Mouse (Mus musculus): ENCODE results near the gene Far2. TPM values are rescaled to one million over a fixed set of nuclear protein-coding genes. Genes with fewer than 3 reads are reported as not detected.
"Not testable (repeated sequence)": the region's sequence is repeated elsewhere in the genome, so short reads cannot be mapped to it uniquely, and the experiment has no call there.

Far2 gene
- polyA plus RNA-seq, 1 experiment: 0.14 TPM

GRCm38 (mm10) chr6:148117696-148118095, 70.6 kb downstream of the Far2 start:
- Histone ChIP-seq H3K27me3 (ENCODE audit: control insufficient read depth, insufficient read depth, insufficient read length) (no peaks in the 10 kb centered on the region), H3ac (ENCODE audit: control insufficient read depth, insufficient read length) (no peak overlapping the region), H3K36me3 (ENCODE audit: control insufficient read depth, insufficient read depth) (no peaks in the 10 kb centered on the region), H3K4me3 (no peak overlapping the region), H3K79me2 (ENCODE audit: control insufficient read depth, insufficient read depth) (no peaks in the 10 kb centered on the region), H3K4me2 (ENCODE audit: low read depth) (no peak overlapping the region)
- TF ChIP-seq MYOD1 (IDR thresholded peaks at IDR 0.05; ENCODE audit: control insufficient read depth in 1 of 3, insufficient read length in 2 of 3, low read depth in 2 of 3): no peak
- TF ChIP-seq MAX (IDR thresholded peaks at IDR 0.05; ENCODE audit: low read depth): no peak
- TF ChIP-seq TCF12 (IDR thresholded peaks at IDR 0.05; ENCODE audit: insufficient read depth, poor library complexity, severe bottlenecking): no peak
- TF ChIP-seq TCF3 (IDR thresholded peaks at IDR 0.05; ENCODE audit: insufficient read length, low read depth): no peak
- no peak for TF ChIP-seq USF1 (IDR thresholded peaks at IDR 0.05; ENCODE audit: low read depth)
- TF ChIP-seq E2F4 (IDR thresholded peaks at IDR 0.05; ENCODE audit: insufficient read depth): no peak
- TF ChIP-seq POLR2AphosphoS2 (IDR thresholded peaks at IDR 0.05; ENCODE audit: insufficient read length, low read depth): no peak
- no peak for TF ChIP-seq POLR2A (IDR thresholded peaks at IDR 0.05; ENCODE audit: insufficient read length, low read depth)
- no peak for TF ChIP-seq REST (IDR thresholded peaks at IDR 0.05; ENCODE audit: insufficient read depth, insufficient read length)
- TF ChIP-seq SRF (IDR thresholded peaks at IDR 0.05; ENCODE audit: control insufficient read depth, insufficient read length, low read depth): no peak
- no peak for TF ChIP-seq CEBPB (IDR thresholded peaks at IDR 0.05; ENCODE audit: insufficient read depth, poor library complexity, severe bottlenecking)
- no peak for TF ChIP-seq MYOG (IDR thresholded peaks at IDR 0.05; ENCODE audit: control insufficient read depth in 1 of 3, insufficient read depth in 1 of 3, insufficient read length in 2 of 3, low read depth in 2 of 3)

GRCm38 (mm10) chr6:148120703-148121102, 73.6 kb downstream of the Far2 start:
- no peak overlapping the region for H3K4me3 ChIP-seq
- no peak for TF ChIP-seq CEBPB (IDR thresholded peaks at IDR 0.05; ENCODE audit: insufficient read depth, poor library complexity, severe bottlenecking)
- TF ChIP-seq POLR2AphosphoS2 (IDR thresholded peaks at IDR 0.05; ENCODE audit: insufficient read length, low read depth): no peak
- TF ChIP-seq POLR2A (IDR thresholded peaks at IDR 0.05; ENCODE audit: insufficient read length, low read depth): no peak
- no peak for TF ChIP-seq TCF3 (IDR thresholded peaks at IDR 0.05; ENCODE audit: insufficient read length, low read depth)
- no peak for TF ChIP-seq MYOG (IDR thresholded peaks at IDR 0.05; ENCODE audit: control insufficient read depth in 1 of 3, insufficient read depth in 1 of 3, insufficient read length in 2 of 3, low read depth in 2 of 3)
- TF ChIP-seq TCF12 (IDR thresholded peaks at IDR 0.05; ENCODE audit: insufficient read depth, poor library complexity, severe bottlenecking): no peak
- TF ChIP-seq USF1 (IDR thresholded peaks at IDR 0.05; ENCODE audit: low read depth): no peak
- TF ChIP-seq E2F4 (IDR thresholded peaks at IDR 0.05; ENCODE audit: insufficient read depth): no peak
- no peak for TF ChIP-seq REST (IDR thresholded peaks at IDR 0.05; ENCODE audit: insufficient read depth, insufficient read length)
- no peak for TF ChIP-seq MYOD1 (IDR thresholded peaks at IDR 0.05; ENCODE audit: control insufficient read depth in 1 of 3, insufficient read length in 2 of 3, low read depth in 2 of 3)
- no peak for TF ChIP-seq SRF (IDR thresholded peaks at IDR 0.05; ENCODE audit: control insufficient read depth, insufficient read length, low read depth)
- TF ChIP-seq MAX (IDR thresholded peaks at IDR 0.05; ENCODE audit: low read depth): no peak
- H3ac ChIP-seq (ENCODE audit: control insufficient read depth, insufficient read length): no peak overlapping the region
- no peaks in the 10 kb centered on the region for H3K27me3 ChIP-seq (ENCODE audit: control insufficient read depth, insufficient read depth, insufficient read length)
- no peaks in the 10 kb centered on the region for H3K79me2 ChIP-seq (ENCODE audit: control insufficient read depth, insufficient read depth)
- no peak overlapping the region for H3K4me2 ChIP-seq (ENCODE audit: low read depth)
- no peaks in the 10 kb centered on the region for H3K36me3 ChIP-seq (ENCODE audit: control insufficient read depth, insufficient read depth)

GRCm38 (mm10) chr6:148126851-148127250, 79.8 kb downstream of the Far2 start:
- H3K27me3 ChIP-seq (ENCODE audit: control insufficient read depth, insufficient read depth, insufficient read length); H3K4me3 ChIP-seq; H3K79me2 ChIP-seq (ENCODE audit: control insufficient read depth, insufficient read depth); H3ac ChIP-seq (ENCODE audit: control insufficient read depth, insufficient read length); H3K36me3 ChIP-seq (ENCODE audit: control insufficient read depth, insufficient read depth): not testable (repeated sequence)
- H3K4me2 ChIP-seq (ENCODE audit: low read depth): peak overlapping the region; percentile 6

GRCm38 (mm10) chr6:148132314-148132713, 85.3 kb downstream of the Far2 start:
- no peak overlapping the region for H3ac ChIP-seq (ENCODE audit: control insufficient read depth, insufficient read length)
- no peak for TF ChIP-seq POLR2A (IDR thresholded peaks at IDR 0.05; ENCODE audit: insufficient read length, low read depth)
- no peak for TF ChIP-seq MYOG (IDR thresholded peaks at IDR 0.05; ENCODE audit: control insufficient read depth in 1 of 3, insufficient read depth in 1 of 3, insufficient read length in 2 of 3, low read depth in 2 of 3)
- TF ChIP-seq CEBPB (IDR thresholded peaks at IDR 0.05; ENCODE audit: insufficient read depth, poor library complexity, severe bottlenecking): no peak
- TF ChIP-seq TCF3 (IDR thresholded peaks at IDR 0.05; ENCODE audit: insufficient read length, low read depth): no peak
- no peak for TF ChIP-seq E2F4 (IDR thresholded peaks at IDR 0.05; ENCODE audit: insufficient read depth)
- TF ChIP-seq MYOD1 (IDR thresholded peaks at IDR 0.05; ENCODE audit: control insufficient read depth in 1 of 3, insufficient read length in 2 of 3, low read depth in 2 of 3): no peak
- no peak for TF ChIP-seq TCF12 (IDR thresholded peaks at IDR 0.05; ENCODE audit: insufficient read depth, poor library complexity, severe bottlenecking)
- TF ChIP-seq POLR2AphosphoS2 (IDR thresholded peaks at IDR 0.05; ENCODE audit: insufficient read length, low read depth): no peak
- no peak for TF ChIP-seq REST (IDR thresholded peaks at IDR 0.05; ENCODE audit: insufficient read depth, insufficient read length)
- TF ChIP-seq MAX (IDR thresholded peaks at IDR 0.05; ENCODE audit: low read depth): no peak
- TF ChIP-seq SRF (IDR thresholded peaks at IDR 0.05; ENCODE audit: control insufficient read depth, insufficient read length, low read depth): no peak
- TF ChIP-seq USF1 (IDR thresholded peaks at IDR 0.05; ENCODE audit: low read depth): no peak
- H3K79me2 ChIP-seq (ENCODE audit: control insufficient read depth, insufficient read depth): no peaks in the 10 kb centered on the region
- H3K4me2 ChIP-seq (ENCODE audit: low read depth): no peak overlapping the region
- no peaks in the 10 kb centered on the region for H3K36me3 ChIP-seq (ENCODE audit: control insufficient read depth, insufficient read depth)
- no peaks in the 10 kb centered on the region for H3K27me3 ChIP-seq (ENCODE audit: control insufficient read depth, insufficient read depth, insufficient read length)
- no peak overlapping the region for H3K4me3 ChIP-seq

GRCm38 (mm10) chr6:148133536-148133935, 86.5 kb downstream of the Far2 start:
- Histone ChIP-seq H3K36me3 (ENCODE audit: control insufficient read depth, insufficient read depth) (no peaks in the 10 kb centered on the region), H3ac (ENCODE audit: control insufficient read depth, insufficient read length) (no peak overlapping the region), H3K4me2 (ENCODE audit: low read depth) (no peak overlapping the region), H3K4me3 (no peak overlapping the region), H3K79me2 (ENCODE audit: control insufficient read depth, insufficient read depth) (no peaks in the 10 kb centered on the region), H3K27me3 (ENCODE audit: control insufficient read depth, insufficient read depth, insufficient read length) (no peaks in the 10 kb centered on the region)
- no peak for TF ChIP-seq CEBPB (IDR thresholded peaks at IDR 0.05; ENCODE audit: insufficient read depth, poor library complexity, severe bottlenecking)
